Mouse (Mus musculus) NIH3T3 (cell line): ENCODE results near the gene Man1b1.

Experiments used
- DNase-seq: peaks from one replicate; pipeline ENCODE4 v3.0.0-alpha.2; 2012; ENCODE audit warnings: low read depth

Gene Man1b1

GRCm38 (mm10) chr2:25332286-25333160 lies at the start of gene Man1b1:
Man1b1 (plus strand) TSS chr2:25332338.
- DNase-seq = peak; percentile 100

GRCm38 (mm10) chr2:25285551-25285950 lies 46.6 kb upstream of the Man1b1 start:
- DNase-seq = no peak

GRCm38 (mm10) chr2:25286314-25286713 lies 45.8 kb upstream of the Man1b1 start:
- DNase-seq = no peak

GRCm38 (mm10) chr2:25286837-25287636 lies 45.1 kb upstream of the Man1b1 start:
- no peak for DNase-seq

- DNase-seq = no peak
Measured at GRCm38 (mm10) chr2:25287927-25288649, 44.0 kb upstream of the Man1b1 start, which contains the start of gene Tmem210. Tmem210 (plus strand) TSS chr2:25288145.

- DNase-seq = no peak
Measured at GRCm38 (mm10) chr2:25288734-25289345, 43.3 kb upstream of the Man1b1 start.

- no peak for DNase-seq
Measured at GRCm38 (mm10) chr2:25289651-25290050, 42.5 kb upstream of the Man1b1 start, which contains the start of gene Lrrc26. Lrrc26 (plus strand) TSS chr2:25289915.

GRCm38 (mm10) chr2:25290101-25290815 lies 41.9 kb upstream of the Man1b1 start:
- no peak for DNase-seq

GRCm38 (mm10) chr2:25290816-25291130 lies 41.4 kb upstream of the Man1b1 start:
- DNase-seq = no peak

- no peak for DNase-seq
Measured at GRCm38 (mm10) chr2:25291184-25292053, 40.7 kb upstream of the Man1b1 start.

GRCm38 (mm10) chr2:25292054-25292544 lies 40.0 kb upstream of the Man1b1 start:
- DNase-seq = peak; percentile 71

GRCm38 (mm10) chr2:25292856-25293255 lies 39.3 kb upstream of the Man1b1 start:
- DNase-seq = peak; percentile 89

- no peak for DNase-seq
Measured at GRCm38 (mm10) chr2:25293706-25294105, 38.4 kb upstream of the Man1b1 start.

GRCm38 (mm10) chr2:25297093-25297492 lies 35.0 kb upstream of the Man1b1 start:
- no peak for DNase-seq

- no peak for DNase-seq
Measured at GRCm38 (mm10) chr2:25298046-25298445, 34.1 kb upstream of the Man1b1 start.

GRCm38 (mm10) chr2:25303452-25303851 lies 28.7 kb upstream of the Man1b1 start:
- DNase-seq = no peak

- DNase-seq = no peak
Measured at GRCm38 (mm10) chr2:25303931-25304656, 28.0 kb upstream of the Man1b1 start.

- DNase-seq = no peak
Measured at GRCm38 (mm10) chr2:25304657-25305541, 27.2 kb upstream of the Man1b1 start.
